Mouse (Mus musculus) stomach, embryonic 14.5 days (tissue): Measurements from ENCODE around the gene Ddx43. TPM values are rescaled to one million over a fixed set of nuclear protein-coding genes. Genes with fewer than 3 reads are reported as not detected.
A peak's percentile ranks its signal among the peaks of the same experiment; 100 is the strongest.

Source experiments
- ATAC-seq: fragments of 200-750 bp; cut with Nextera tagmentation; 2 replicates; pipeline ENCODE4 v1.8.0; 2017; ENCODE audit warnings: low read depth, moderate TSS enrichment; ENCODE audit not compliant: insufficient number of reproducible peaks, insufficient read depth, low FRiP score
- H3K27ac ChIP-seq: fragments of 300-500 bp; sonication (generic); 2 replicates; pipeline ENCODE4 v1.5.1; 2014; ENCODE audit warnings: mild to moderate bottlenecking, low read length, moderate library complexity, mixed read lengths
- H3K27me3 ChIP-seq: fragments of 300-500 bp; sonication (generic); 2 replicates; pipeline ENCODE4 v1.6.1; 2014; ENCODE audit warnings: low read length, control low read depth, mixed read lengths; ENCODE audit not compliant: control insufficient read depth, insufficient read depth
- H3K36me3 ChIP-seq: fragments of 300-500 bp; sonication (generic); 2 replicates; pipeline ENCODE4 v1.6.1; 2014; ENCODE audit warnings: mild to moderate bottlenecking, control low read depth, low read length, moderate library complexity, mixed read lengths; ENCODE audit not compliant: control insufficient read depth, insufficient read depth
- H3K4me1 ChIP-seq: fragments of 300-500 bp; sonication (generic); 2 replicates; pipeline ENCODE4 v1.6.1; 2014; ENCODE audit warnings: low read length, control low read depth, mixed read lengths; ENCODE audit not compliant: control insufficient read depth, insufficient read depth
- H3K4me2 ChIP-seq: fragments of 300-500 bp; sonication (generic); replicated peaks from 2 replicates; pipeline ENCODE4 v1.6.1; 2014; ENCODE audit warnings: low read depth, low read length, control low read depth
- H3K4me3 ChIP-seq: fragments of 300-500 bp; sonication (generic); 2 replicates; pipeline ENCODE4 v1.5.1; 2014; ENCODE audit warnings: low read depth, low read length, control low read depth
- H3K9ac ChIP-seq: fragments of 300-500 bp; sonication (generic); replicated peaks from 2 replicates; pipeline ENCODE4 v1.6.1; 2014; ENCODE audit warnings: low read depth, mild to moderate bottlenecking, control low read depth, low read length, moderate library complexity, mixed read lengths
- H3K9me3 ChIP-seq: fragments of 300-500 bp; sonication (generic); 2 replicates; pipeline ENCODE4 v1.6.1; 2016; ENCODE audit warnings: low read depth, low read length, control low read depth; ENCODE audit not compliant: control insufficient read depth
- WGBS: fragments of 180-500 bp; shearing (Covaris S2); extraction: QIAGEN DNeasy Blood & Tissue Kit; methylation state at CpG from one replicate; pipeline ENCODE4 v1.1.7; 2014; 5-methylcytosine and 5-hydroxymethylcytosine counted together
- polyA plus RNA-seq: library from polyadenylated mRNA; unstranded; fragments of >200 nt; fragmentation: Nextera tagmentation; extraction: Ambion mirVana; gene quantifications from 2 replicates; pipeline ENCODE4 v1.2.1, GENCODE M21; 2014

The Ddx43 gene
- polyA plus RNA-seq, 1 experiment from 2014 or later: 0.51 TPM

DNA sequence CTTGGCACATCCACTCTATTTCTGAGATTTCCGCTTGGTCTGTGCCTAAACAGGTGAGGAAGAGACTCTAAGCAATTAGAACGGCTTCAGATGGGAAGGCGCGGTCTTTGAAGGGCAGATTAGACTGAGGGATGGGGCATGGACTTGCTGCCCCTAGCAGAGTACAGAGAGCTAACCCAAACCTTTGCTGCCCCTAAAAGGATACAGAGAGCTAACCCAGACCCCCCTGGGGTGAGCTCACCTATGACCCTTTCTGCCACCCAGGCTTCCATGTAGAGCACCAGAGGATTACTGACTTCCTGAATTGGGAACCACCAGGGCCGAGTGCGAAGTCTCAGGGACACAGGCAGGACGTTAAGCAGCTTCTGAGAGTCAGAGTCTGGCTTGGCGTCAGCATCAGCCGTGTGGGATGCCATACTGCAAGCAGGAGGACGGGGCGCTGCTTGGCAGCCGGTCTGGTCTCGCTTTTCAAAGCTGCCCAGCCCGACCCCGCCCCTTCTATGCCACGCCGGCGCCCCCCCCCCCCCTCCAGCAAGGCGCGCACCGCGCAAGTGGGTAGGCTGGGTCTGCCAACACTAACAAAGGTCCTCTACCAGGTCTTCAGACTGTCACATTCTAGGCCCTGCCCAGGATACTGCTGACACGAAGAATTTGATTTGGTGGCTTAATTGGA is 17.3 kb upstream of the Ddx43 start, which contains the start of gene Ooep:
Gene Ooep, minus strand, starts transcription at position 613 of the 673 bp plus-strand sequence.
- H3K27me3 ChIP-seq: no peaks in the 10 kb centered on the region
- peak within 1 kb of the TSS; percentile 18; the same call in 1 of the 2 replicates for H3K4me3 ChIP-seq
- no peaks in the 10 kb centered on the region for H3K9me3 ChIP-seq
- peak within 1 kb of the TSS; percentile 50 for H3K4me2 ChIP-seq
- peak; percentile 79 for ATAC-seq
- H3K36me3 ChIP-seq: no peaks in the 10 kb centered on the region
- no peak within 1 kb of the TSS for H3K27ac ChIP-seq
- H3K9ac ChIP-seq: no peak within 1 kb of the TSS
- peaks cover 7% of the 10 kb centered on the region; the same call in 1 of the 2 replicates for H3K4me1 ChIP-seq
- WGBS: 6% methylated on average over 19 of the region's 23 CpGs

DNA sequence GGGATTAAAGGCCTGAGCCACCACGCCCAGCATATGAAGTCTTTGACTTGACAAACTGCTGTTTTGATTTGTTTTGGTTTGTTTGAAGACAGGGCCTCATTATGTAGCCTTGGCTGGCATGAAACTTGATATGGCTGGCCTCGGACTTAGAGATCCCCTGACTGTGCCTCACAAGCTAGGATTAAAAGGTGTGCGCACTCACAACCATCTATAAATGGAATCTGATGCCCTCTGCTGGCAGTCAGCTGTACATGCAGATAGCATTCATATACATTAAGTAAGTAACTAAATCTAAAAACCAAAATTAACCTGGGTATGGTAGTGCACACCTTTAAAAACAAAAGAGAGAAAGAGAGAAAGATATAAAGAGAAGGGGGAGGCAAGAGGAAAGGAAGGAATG is 9.7 kb upstream of the Ddx43 start:
- no peaks in the 10 kb centered on the region for H3K27me3 ChIP-seq
- 46% methylated on average over 3 of the region's 3 CpGs for WGBS
- no peak for ATAC-seq

DNA sequence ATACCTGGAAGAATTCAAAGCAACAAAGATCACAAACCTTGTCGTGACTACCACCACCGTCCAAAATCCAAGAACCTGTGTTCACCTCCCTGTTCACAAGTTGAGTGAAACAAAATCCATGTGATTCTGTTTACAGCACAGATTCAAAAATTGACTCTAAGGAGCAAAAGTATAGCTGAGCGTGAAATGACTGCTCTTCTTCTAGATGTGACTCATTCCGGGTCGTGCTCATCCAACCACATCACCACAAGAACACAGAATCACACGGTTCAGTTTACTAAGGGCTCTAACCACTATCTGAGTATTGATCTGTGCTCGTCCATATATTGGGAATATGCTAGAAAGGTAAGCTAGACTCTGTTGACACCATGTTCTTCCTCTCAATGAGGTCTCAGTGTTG is 8.6 kb upstream of the Ddx43 start:
- no peaks in the 10 kb centered on the region for H3K27me3 ChIP-seq
- no peaks in the 10 kb centered on the region for H3K4me1 ChIP-seq
- H3K36me3 ChIP-seq: no peaks in the 10 kb centered on the region
- H3K9me3 ChIP-seq: no peaks in the 10 kb centered on the region
- 88% methylated on average over 7 of the region's 7 CpGs for WGBS
- H3K4me3 ChIP-seq: no peak overlapping the region
- no peak overlapping the region for H3K27ac ChIP-seq
- H3K4me2 ChIP-seq: no peak overlapping the region
- H3K9ac ChIP-seq: no peak overlapping the region
- no peak for ATAC-seq

More for the DNA sequence above, 9.7 kb upstream of the Ddx43 start:
- no peak overlapping the region for H3K27ac ChIP-seq
- H3K4me1 ChIP-seq: no peaks in the 10 kb centered on the region
- H3K9ac ChIP-seq: no peak overlapping the region
- H3K4me3 ChIP-seq: no peak overlapping the region
- no peaks in the 10 kb centered on the region for H3K36me3 ChIP-seq
- H3K4me2 ChIP-seq: no peak overlapping the region
- H3K9me3 ChIP-seq: no peaks in the 10 kb centered on the region

DNA sequence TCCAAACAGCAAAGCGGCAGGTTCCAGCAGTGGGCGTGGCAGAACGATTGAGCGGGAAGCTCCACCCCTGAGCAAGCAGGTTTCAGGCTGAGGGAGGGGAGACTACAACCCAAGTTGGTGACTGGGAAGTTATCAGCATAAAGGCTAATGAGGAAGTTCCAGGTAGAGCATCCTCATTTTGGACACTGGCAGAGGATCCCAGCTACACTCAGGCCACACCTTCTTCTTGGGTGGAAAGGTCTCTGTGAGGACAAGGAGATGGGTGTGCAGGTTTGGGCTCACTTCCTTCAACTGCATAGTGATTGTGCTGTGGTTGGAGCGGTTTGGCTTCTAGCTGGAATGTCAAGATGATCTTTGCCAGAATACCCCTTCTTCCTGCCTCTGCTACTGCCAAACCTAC is 5.6 kb upstream of the Ddx43 start:
- no peak overlapping the region for H3K4me2 ChIP-seq
- peaks cover 7% of the 10 kb centered on the region for H3K27me3 ChIP-seq
- H3K36me3 ChIP-seq: no peaks in the 10 kb centered on the region
- ATAC-seq: no peak
- no peak overlapping the region for H3K9ac ChIP-seq
- WGBS: 45% methylated on average over 5 of the region's 5 CpGs
- H3K27ac ChIP-seq: no peak overlapping the region
- no peak overlapping the region for H3K4me3 ChIP-seq
- no peaks in the 10 kb centered on the region for H3K9me3 ChIP-seq
- no peaks in the 10 kb centered on the region for H3K4me1 ChIP-seq

DNA sequence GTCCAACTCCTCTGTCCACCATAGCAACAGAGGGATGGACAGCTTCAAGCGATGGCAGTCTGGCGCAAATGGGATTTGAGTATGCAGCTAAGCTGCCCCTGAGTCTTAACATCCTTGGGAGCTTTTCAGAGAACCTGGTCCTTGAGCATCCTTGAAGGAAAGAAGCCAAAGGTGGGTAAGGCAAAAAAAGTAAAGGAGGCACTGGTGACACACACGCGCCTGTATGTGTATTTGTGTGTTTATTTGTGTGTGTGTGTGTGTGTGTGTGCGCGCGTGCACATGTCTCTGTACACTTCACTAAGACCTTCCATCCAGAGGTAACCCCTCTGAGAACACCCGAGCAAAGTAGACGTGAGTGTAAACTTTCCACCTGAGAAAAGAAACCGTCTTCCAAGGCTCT is 1.8 kb upstream of the Ddx43 start:
- WGBS: 82% methylated on average over 10 of the region's 10 CpGs
- no peaks in the 10 kb centered on the region for H3K36me3 ChIP-seq
- H3K27ac ChIP-seq: no peak overlapping the region
- ATAC-seq: no peak
- no peak overlapping the region for H3K4me3 ChIP-seq
- H3K9ac ChIP-seq: no peak overlapping the region
- no peaks in the 10 kb centered on the region for H3K9me3 ChIP-seq
- H3K27me3 ChIP-seq: peaks cover 20% of the 10 kb centered on the region
- no peak overlapping the region for H3K4me2 ChIP-seq
- H3K4me1 ChIP-seq: no peaks in the 10 kb centered on the region

DNA sequence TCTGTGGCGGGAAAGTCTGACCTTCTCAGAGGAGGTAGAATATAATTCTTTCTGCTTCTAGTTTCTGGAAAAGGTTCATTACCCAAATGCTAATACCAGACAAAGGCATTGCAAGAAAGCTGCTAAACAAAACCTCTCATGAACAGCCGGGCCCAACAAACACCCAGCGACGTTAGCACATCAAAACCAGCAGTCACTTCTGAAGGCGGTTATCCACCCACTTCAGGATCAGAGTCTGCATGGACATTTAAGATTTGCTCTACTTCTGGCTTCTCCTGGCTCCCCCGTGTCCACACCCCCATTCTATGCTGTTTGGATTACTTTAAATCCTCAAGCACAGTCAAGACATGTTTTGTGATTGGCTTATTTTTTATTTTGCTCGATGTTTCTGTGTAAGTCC is 975 bp upstream of the Ddx43 start:
- Histone ChIP-seq H3K36me3 (no peaks in the 10 kb centered on the region), H3K27me3 (peaks cover 20% of the 10 kb centered on the region), H3K9me3 (no peaks in the 10 kb centered on the region), H3K4me1 (no peaks in the 10 kb centered on the region), H3K4me2 (no peak overlapping the region), H3K4me3 (no peak overlapping the region), H3K9ac (no peak overlapping the region), H3K27ac (no peak overlapping the region)
- ATAC-seq: no peak
- WGBS: 61% methylated on average over 7 of the region's 7 CpGs

DNA sequence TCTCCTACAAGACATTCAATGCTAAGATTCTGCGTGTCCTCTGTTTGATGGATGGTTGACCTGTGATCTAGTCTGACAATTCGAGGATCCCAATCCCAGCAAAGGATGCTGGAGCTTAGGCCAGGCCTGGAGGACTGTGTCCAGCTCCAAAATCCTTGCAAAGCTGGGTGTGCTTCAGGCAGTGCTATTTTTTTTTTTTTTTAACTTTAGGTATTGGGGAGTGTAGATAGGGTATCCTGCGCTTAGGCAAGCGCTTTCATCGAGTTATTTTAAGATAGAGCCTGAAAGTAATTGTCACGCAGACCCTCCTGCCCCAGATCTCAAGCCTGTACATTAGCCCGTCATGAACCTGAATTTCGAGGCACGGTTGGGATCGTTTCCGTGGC is 340 bp upstream of the Ddx43 start:
- no peak overlapping the region for H3K9ac ChIP-seq
- no peaks in the 10 kb centered on the region for H3K4me1 ChIP-seq
- peaks cover 20% of the 10 kb centered on the region for H3K27me3 ChIP-seq
- H3K4me2 ChIP-seq: peak overlapping the region; percentile 64
- peak overlapping the region; percentile 34; the same call in 1 of the 2 replicates for H3K4me3 ChIP-seq
- ATAC-seq: no peak; the same call in 1 of the 2 replicates
- 32% methylated on average over 11 of the region's 11 CpGs for WGBS
- H3K36me3 ChIP-seq: no peaks in the 10 kb centered on the region
- no peaks in the 10 kb centered on the region for H3K9me3 ChIP-seq
- no peak overlapping the region for H3K27ac ChIP-seq

DNA sequence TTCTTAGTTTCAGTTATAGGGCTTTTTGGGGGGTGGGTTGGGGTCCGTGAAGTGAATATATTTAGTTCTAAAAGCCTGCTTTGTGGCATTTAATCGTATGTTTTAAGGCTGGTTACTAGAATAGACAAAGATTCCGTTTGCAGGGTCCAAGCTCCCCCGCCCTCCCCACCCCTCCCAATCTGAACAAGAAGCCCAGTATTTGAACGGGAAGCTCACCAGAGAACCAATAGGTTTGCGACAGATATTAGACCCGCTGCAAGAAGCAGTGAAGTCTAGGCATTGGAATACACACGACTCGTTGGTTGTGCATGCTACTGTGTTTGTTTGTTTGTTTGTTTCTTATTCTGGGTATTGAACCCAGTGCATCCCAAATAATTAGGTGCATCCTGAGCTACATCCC is 940 bp downstream of the Ddx43 start:
- Histone ChIP-seq H3K27me3 (peaks cover 20% of the 10 kb centered on the region), H3K27ac (no peak overlapping the region), H3K36me3 (no peaks in the 10 kb centered on the region), H3K4me2 (peak overlapping the region; percentile 64; the same call in 1 of the 2 replicates), H3K9ac (no peak overlapping the region), H3K9me3 (no peaks in the 10 kb centered on the region), H3K4me3 (peak overlapping the region; percentile 34; the same call in 1 of the 2 replicates), H3K4me1 (no peaks in the 10 kb centered on the region)
- no peak for ATAC-seq
- 59% methylated on average over 9 of the region's 9 CpGs for WGBS

DNA sequence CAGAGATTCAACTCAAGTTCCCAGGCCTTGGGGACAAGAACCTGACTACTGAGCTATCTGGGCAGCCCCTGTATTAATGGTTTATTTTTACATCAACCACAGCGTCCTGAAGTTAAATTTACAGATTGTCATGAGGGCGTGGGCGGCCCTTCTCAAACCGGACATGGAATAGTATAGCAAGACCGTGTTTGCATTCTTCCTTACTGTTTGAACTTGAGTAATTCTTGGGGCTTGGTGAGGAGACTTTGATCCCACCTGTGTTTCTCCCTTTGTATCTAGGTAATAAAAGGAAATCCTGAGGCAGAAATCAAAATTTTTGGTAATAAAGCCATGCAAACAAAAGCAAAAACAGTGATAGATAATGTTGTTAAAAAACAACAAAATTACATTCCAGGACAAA is 5.0 kb downstream of the Ddx43 start:
- Histone ChIP-seq H3K36me3 (no peaks in the 10 kb centered on the region), H3K9ac (no peak overlapping the region), H3K4me1 (no peaks in the 10 kb centered on the region), H3K27me3 (peaks cover 7% of the 10 kb centered on the region; the same call in 1 of the 2 replicates), H3K4me3 (no peak overlapping the region), H3K27ac (no peak overlapping the region), H3K9me3 (no peaks in the 10 kb centered on the region), H3K4me2 (no peak overlapping the region)
- 60% methylated on average over 5 of the region's 5 CpGs for WGBS
- ATAC-seq: no peak
